7 mouse cellular contexts compared by ENCODE assay signal in genomic region chr8:84893709-84894134, GRCm38 (mm10). TPM values are rescaled to one million over a fixed set of nuclear protein-coding genes. Genes with fewer than 3 reads are reported as not detected.
DNase-seq lines count a peak whose midpoint lies in the region; ATAC-seq lines count a peak whose summit lies in the region.

Gcdh (minus strand) TSS chr8:84893921.

- 0% methylated on average over 11 of the region's 11 CpGs for WGBS in embryonic facial prominence, embryonic 11.5 days
- WGBS in limb, embryonic 10.5 days, result under 1% methylated on average over 11 of the region's 11 CpGs
- under 1% methylated on average over 11 of the region's 11 CpGs for WGBS in midbrain, embryonic 13.5 days

- DNase-seq in adrenal gland, postnatal 14 days, result peak; percentile 94
- peak; percentile 97 for DNase-seq in embryonic facial prominence, embryonic 11.5 days (ENCODE audit: low spot score)
- peak; percentile 98 for DNase-seq in kidney, adult 11 months
- peak; percentile 86 for DNase-seq in limb, embryonic 10.5 days (ENCODE audit: low spot score)
- peak; percentile 79 for DNase-seq in spleen, adult 12 weeks (ENCODE audit: low spot score)

- H3K9me3 ChIP-seq in embryonic facial prominence, embryonic 11.5 days (replicated peaks; ENCODE audit: control insufficient read depth, low read length), result no peaks in the 10 kb centered on the region
- H3K9me3 ChIP-seq in limb, embryonic 10.5 days (replicated peaks), result no peaks in the 10 kb centered on the region
- no peaks in the 10 kb centered on the region for H3K9me3 ChIP-seq in midbrain, embryonic 13.5 days

- H3K36me3 ChIP-seq in embryonic facial prominence, embryonic 11.5 days (replicated peaks; ENCODE audit: control insufficient read depth, insufficient read depth, low read depth, low read length), result no peaks in the 10 kb centered on the region
- peaks cover 31% of the 10 kb centered on the region for H3K36me3 ChIP-seq in limb, embryonic 10.5 days
- H3K36me3 ChIP-seq in midbrain, embryonic 13.5 days, result peaks cover 22% of the 10 kb centered on the region

- no peaks in the 10 kb centered on the region for H3K4me1 ChIP-seq in embryonic facial prominence, embryonic 11.5 days (ENCODE audit: control insufficient read depth, insufficient read depth, low read length)
- H3K4me1 ChIP-seq in limb, embryonic 10.5 days, result peaks cover 21% of the 10 kb centered on the region
- peaks cover 19% of the 10 kb centered on the region for H3K4me1 ChIP-seq in midbrain, embryonic 13.5 days (replicated peaks)

- H3K27ac ChIP-seq in embryonic facial prominence, embryonic 11.5 days (replicated peaks; ENCODE audit: low read depth, low read length), result no peak within 1 kb of the TSS; the same call in 1 of the 2 replicates
- peak within 1 kb of the TSS; percentile 81 for H3K27ac ChIP-seq in limb, embryonic 10.5 days
- H3K27ac ChIP-seq in midbrain, embryonic 13.5 days, result peak within 1 kb of the TSS; percentile 10; the same call in 1 of the 2 replicates

- H3K27me3 ChIP-seq in embryonic facial prominence, embryonic 11.5 days (ENCODE audit: control insufficient read depth, insufficient read depth, low read length), result no peaks in the 10 kb centered on the region
- no peaks in the 10 kb centered on the region for H3K27me3 ChIP-seq in limb, embryonic 10.5 days (ENCODE audit: low read depth, poor library complexity, severe bottlenecking)
- no peaks in the 10 kb centered on the region for H3K27me3 ChIP-seq in midbrain, embryonic 13.5 days

- H3K4me3 ChIP-seq in embryonic facial prominence, embryonic 11.5 days (ENCODE audit: low read depth, low read length), result peak within 1 kb of the TSS; percentile 69
- H3K4me3 ChIP-seq in limb, embryonic 10.5 days, result peak within 1 kb of the TSS; percentile 83
- peak within 1 kb of the TSS; percentile 57 for H3K4me3 ChIP-seq in midbrain, embryonic 13.5 days (replicated peaks)

- peak within 1 kb of the TSS; percentile 72 for H3K9ac ChIP-seq in embryonic facial prominence, embryonic 11.5 days (replicated peaks; ENCODE audit: low read length)
- H3K9ac ChIP-seq in midbrain, embryonic 13.5 days (replicated peaks), result peak within 1 kb of the TSS; percentile 76

- peak; percentile 96 for ATAC-seq in embryonic facial prominence, embryonic 11.5 days (replicated peaks; ENCODE audit: insufficient number of reproducible peaks, low FRiP score, low TSS enrichment, low read depth)
- peak; percentile 96 for ATAC-seq in granulocyte monocyte progenitor cell, adult 5-6 weeks (replicated peaks; ENCODE audit: poor library complexity, severe bottlenecking)
- peak; percentile 99 for ATAC-seq in midbrain, embryonic 13.5 days

- H3K4me2 ChIP-seq in embryonic facial prominence, embryonic 11.5 days (ENCODE audit: low read depth, low read length), result peak within 1 kb of the TSS; percentile 75
- H3K4me2 ChIP-seq in midbrain, embryonic 13.5 days (replicated peaks), result peak within 1 kb of the TSS; percentile 71

RNA-seq across cellular contexts. Expression of gene Gcdh, which starts in this region (rescaled TPM):
- 55.4 and 84.8 TPM in 2 replicates for total RNA-seq in adrenal gland, postnatal 14 days (2021)
- 40.3 and 40.5 TPM in 2 replicates for polyA plus RNA-seq in embryonic facial prominence, embryonic 11.5 days (2014; fragmentation: Nextera tagmentation; extraction: Ambion mirVana)
- 23.2 and 25.8 TPM in 2 replicates for total RNA-seq in granulocyte monocyte progenitor cell, adult 5-6 weeks (2014; fragmentation: Nextera tagmentation)
- total RNA-seq in granulocyte monocyte progenitor cell, adult 5-6 weeks (2017), result 20.1 and 30.3 TPM in 2 replicates
- polyA plus RNA-seq in limb, embryonic 10.5 days (2016; fragmentation: Nextera tagmentation; extraction: Ambion mirVana), result 44.5 and 54.2 TPM in 2 replicates
- polyA plus RNA-seq in midbrain, embryonic 13.5 days (2015; fragmentation: Nextera tagmentation; extraction: Ambion mirVana), result 31.7 and 34.3 TPM in 2 replicates
